Mouse (Mus musculus) myocyte (in vitro differentiated cells): ENCODE measurements around the gene Zfp692.

Experiments used
- CEBPB ChIP-seq: IDR thresholded peaks from 2 replicates; pipeline ENCODE4 v1.6.1; 2011; ENCODE audit warnings: mild to moderate bottlenecking, moderate library complexity; ENCODE audit not compliant: poor library complexity, insufficient read depth, severe bottlenecking
- MAX ChIP-seq: IDR thresholded peaks from one replicate; pipeline ENCODE4 v1.6.1; 2011; ENCODE audit warnings: low read depth, mild to moderate bottlenecking, control low read depth
- MYOD1 ChIP-seq, 3 experiments: IDR thresholded peaks; one replicate each; pipeline ENCODE4 v1.6.1; 2011; ENCODE audit warnings: control low read depth in 2 of 3, low read depth in 2 of 3, mild to moderate bottlenecking in 2 of 3, moderate library complexity in 1 of 3; ENCODE audit not compliant: insufficient read length in 2 of 3, control insufficient read depth in 1 of 3
- POLR2A ChIP-seq: IDR thresholded peaks from one replicate; pipeline ENCODE4 v1.6.1; 2011; ENCODE audit warnings: low read depth, mild to moderate bottlenecking, control low read depth, moderate library complexity; ENCODE audit not compliant: insufficient read length
- REST ChIP-seq: IDR thresholded peaks from one replicate; pipeline ENCODE4 v1.6.1; 2011; ENCODE audit warnings: mild to moderate bottlenecking, control low read depth, moderate library complexity; ENCODE audit not compliant: insufficient read depth, insufficient read length
- SRF ChIP-seq: IDR thresholded peaks from one replicate; pipeline ENCODE4 v1.6.1; 2011; ENCODE audit warnings: low read depth; ENCODE audit not compliant: control insufficient read depth, insufficient read length
- USF1 ChIP-seq: IDR thresholded peaks from one replicate; pipeline ENCODE4 v1.6.1; 2011; ENCODE audit warnings: low read depth, mild to moderate bottlenecking, control low read depth, moderate library complexity

- no peak for TF ChIP-seq USF1
- no peak for TF ChIP-seq MAX
- no peak for TF ChIP-seq POLR2A
- no peak for TF ChIP-seq SRF
- TF ChIP-seq REST, result no peak
- no peak for TF ChIP-seq MYOD1 (IDR thresholded peaks at IDR 0.05; ENCODE audit: control insufficient read depth in 1 of 3, insufficient read length in 2 of 3, low read depth in 2 of 3)
- no peak for TF ChIP-seq CEBPB
Measured at GRCm38 (mm10) chr11:58315536-58316168, 8.8 kb downstream of the Zfp692 start.
